Comparison of ENCODE assay signal across 8 mouse cellular contexts in genomic region chr4:127015294-127015993, GRCm38 (mm10). TPM values are rescaled to one million over a fixed set of nuclear protein-coding genes. Genes with fewer than 3 reads are reported as not detected.
DNase-seq lines count a peak whose midpoint lies in the region; ATAC-seq lines count a peak whose summit lies in the region.
"Not testable (repeated sequence)": the region's sequence is repeated elsewhere in the genome, so short reads cannot be mapped to it uniquely, and the experiment has no call there.

No protein-coding gene starts in this region.

- not testable (repeated sequence) for H3K4me1 ChIP-seq in intestine, embryonic 14.5 days (replicated peaks; ENCODE audit: control insufficient read depth, insufficient read depth, low read length)

- DNase-seq in adipocyte (ENCODE audit: low spot score): peak; percentile 52
- peak; percentile 95 for DNase-seq in embryo, embryonic 10.5 days (ENCODE audit: low spot score)
- DNase-seq in gastrocnemius, postnatal 25 days: peak; percentile 72
- peak; percentile 91 for DNase-seq in intestine, embryonic 14.5 days (ENCODE audit: low spot score)
- peak; percentile 78 to 85 for DNase-seq in left cerebral cortex, postnatal 10 days (ENCODE audit: extremely low spot score in 1 of 2, low spot score in 2 of 2)
- DNase-seq in right cerebral cortex, postnatal 25 days: peak; percentile 76
- peak; percentile 74 to 79 for DNase-seq in urinary bladder, postnatal 36 days (ENCODE audit: low spot score in 2 of 2)

- peak overlapping the region; percentile 24; the same call in 1 of the 2 replicates for H3K4me3 ChIP-seq in intestine, embryonic 14.5 days (ENCODE audit: low read depth, low read length)

- peak; percentile 90 for ATAC-seq in intestine, embryonic 14.5 days (replicated peaks; ENCODE audit: low FRiP score, low TSS enrichment, low read depth)
- peak; percentile 100 for ATAC-seq in megakaryocyte-erythroid progenitor cell, adult 5-6 weeks (replicated peaks; ENCODE audit: low FRiP score, low TSS enrichment, poor library complexity, severe bottlenecking)

- not testable (repeated sequence) for H3K27ac ChIP-seq in intestine, embryonic 14.5 days (ENCODE audit: low read depth)

- H3K4me2 ChIP-seq in intestine, embryonic 14.5 days (ENCODE audit: low read length): peak overlapping the region; percentile 33

- H3K36me3 ChIP-seq in intestine, embryonic 14.5 days (ENCODE audit: control insufficient read depth, insufficient read depth, low read length): not testable (repeated sequence)

- WGBS in intestine, embryonic 14.5 days: 12% methylated on average over 14 of the region's 26 CpGs

- not testable (repeated sequence) for H3K9ac ChIP-seq in intestine, embryonic 14.5 days (ENCODE audit: low read length)

- H3K9me3 ChIP-seq in intestine, embryonic 14.5 days (ENCODE audit: control insufficient read depth, low read length): not testable (repeated sequence)

- not testable (repeated sequence) for H3K27me3 ChIP-seq in intestine, embryonic 14.5 days (replicated peaks; ENCODE audit: control insufficient read depth, insufficient read depth, low read length)

- intact Hi-C loops in left cerebral cortex, postnatal 10 days (cut with DNase I): not testable (repeated sequence)

RNA-seq across cellular contexts. Expression of gene Sfpq, which starts 5.7 kb away (rescaled TPM):
- 10 to 100 TPM; 53.1 to 65.7 TPM for total RNA-seq in gastrocnemius, postnatal 25 days (2021)
- 98.7 and 113 TPM in 2 replicates for polyA plus RNA-seq in intestine, embryonic 14.5 days (2014; fragmentation: Nextera tagmentation; extraction: Ambion mirVana)
- 100 to 1,000 TPM; 283 to 303 TPM for total RNA-seq in left cerebral cortex, postnatal 10 days (2021)
- total RNA-seq in megakaryocyte-erythroid progenitor cell, adult 5-6 weeks (2014; fragmentation: Nextera tagmentation): 426 and 540 TPM in 2 replicates
- 945 and 968 TPM in 2 replicates for total RNA-seq in megakaryocyte-erythroid progenitor cell, adult 5-6 weeks (2017)

RNA-seq across cellular contexts. Expression of gene Zmym1, which starts 45.5 kb away (rescaled TPM):
- total RNA-seq in gastrocnemius, postnatal 25 days (2021): 1 to 10 TPM; 5.2 to 6.1 TPM
- 22.6 and 22.8 TPM in 2 replicates for polyA plus RNA-seq in intestine, embryonic 14.5 days (2014; fragmentation: Nextera tagmentation; extraction: Ambion mirVana)
- 10 to 100 TPM; 12.6 to 12.8 TPM for total RNA-seq in left cerebral cortex, postnatal 10 days (2021)
- 13.6 and 16.8 TPM in 2 replicates for total RNA-seq in megakaryocyte-erythroid progenitor cell, adult 5-6 weeks (2014; fragmentation: Nextera tagmentation)
- 19.8 and 20.0 TPM in 2 replicates for total RNA-seq in megakaryocyte-erythroid progenitor cell, adult 5-6 weeks (2017)

RNA-seq across cellular contexts. Expression of gene Zmym4, which starts 47.5 kb away (rescaled TPM):
- total RNA-seq in gastrocnemius, postnatal 25 days (2021): 10 to 100 TPM; 10.5 to 12.9 TPM
- polyA plus RNA-seq in intestine, embryonic 14.5 days (2014; fragmentation: Nextera tagmentation; extraction: Ambion mirVana): 17.3 and 23.4 TPM in 2 replicates
- total RNA-seq in left cerebral cortex, postnatal 10 days (2021): 10 to 100 TPM; 48.7 to 52.7 TPM
- 38.7 and 57.2 TPM in 2 replicates for total RNA-seq in megakaryocyte-erythroid progenitor cell, adult 5-6 weeks (2014; fragmentation: Nextera tagmentation)
- 41.2 and 56.1 TPM in 2 replicates for total RNA-seq in megakaryocyte-erythroid progenitor cell, adult 5-6 weeks (2017)

Comparison
In these comparisons a context has a peak if more than half of its experiments do, and no peak if none do; other contexts are left out.
1. RNA of gene Sfpq, which starts 5.7 kb away (total RNA-seq): 426 to 968 TPM in megakaryocyte-erythroid progenitor cell, adult 5-6 weeks and 283 to 303 TPM in left cerebral cortex, postnatal 10 days; 53.1 to 65.7 TPM in gastrocnemius, postnatal 25 days; every median in the first group is over 4 times any median in the second.
2. Peak in every context shown above with its lines, with median percentiles within 50 percentile points of each other: DNase-seq.